Mouse (Mus musculus): ENCODE results near the gene Lamb3.
"Not testable (repeated sequence)": the region's sequence is repeated elsewhere in the genome, so short reads cannot be mapped to it uniquely, and the experiment has no call there.

Lamb3 gene

DNA sequence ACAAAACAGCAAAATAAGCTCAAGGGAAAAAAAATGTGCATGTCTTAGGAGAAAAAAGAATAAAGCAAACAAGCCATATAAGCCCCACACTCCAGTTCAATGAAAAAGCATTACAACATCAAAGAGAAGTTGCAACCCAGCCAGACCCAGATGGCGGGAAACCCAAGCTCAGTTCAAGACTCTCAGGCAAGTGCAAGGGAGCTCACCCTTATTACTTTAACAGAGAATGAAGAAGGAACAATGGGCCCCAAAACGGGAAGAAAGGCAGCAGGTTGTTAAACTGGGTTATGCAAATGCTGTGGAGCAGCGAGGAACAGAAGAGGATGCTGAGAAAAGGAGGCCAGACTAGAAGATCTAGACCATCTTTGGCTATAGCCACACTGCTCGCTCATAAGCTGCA lies 35.4 kb downstream of the Lamb3 start:
- DNase-seq (ENCODE audit: inconsistent age in 2 of 2, low spot score in 1 of 2): no peak

GRCm38 (mm10) chr1:193243571-193244193 lies 36.2 kb downstream of the Lamb3 start:
- DNase-seq (ENCODE audit: inconsistent age in 2 of 2, low spot score in 1 of 2): no peak

DNA sequence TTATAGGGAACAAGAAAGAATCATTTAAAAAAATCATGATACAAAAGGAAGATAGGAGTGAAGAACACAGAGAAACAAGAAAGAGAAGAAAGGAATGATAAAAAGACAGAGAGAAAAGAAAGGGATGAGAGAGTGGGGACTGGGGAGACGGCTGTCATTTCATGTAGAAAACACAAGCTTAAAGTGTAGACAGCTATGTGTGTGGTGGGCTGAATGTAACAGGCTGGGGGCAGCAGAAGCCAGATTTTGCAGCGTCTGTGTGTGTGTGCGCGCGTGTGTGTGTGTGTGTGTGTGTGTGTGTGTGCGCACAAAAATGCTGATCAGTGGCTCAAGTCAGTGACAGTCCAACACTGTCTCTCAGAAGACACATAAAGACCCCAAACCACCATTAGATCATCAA lies 36.7 kb downstream of the Lamb3 start:
- no peak for DNase-seq (ENCODE audit: inconsistent age in 2 of 2, low spot score in 1 of 2)

GRCm38 (mm10) chr1:193250026-193250425 lies 42.5 kb downstream of the Lamb3 start:
- DNase-seq (ENCODE audit: inconsistent age in 2 of 2, low spot score in 1 of 2): no peak

DNA sequence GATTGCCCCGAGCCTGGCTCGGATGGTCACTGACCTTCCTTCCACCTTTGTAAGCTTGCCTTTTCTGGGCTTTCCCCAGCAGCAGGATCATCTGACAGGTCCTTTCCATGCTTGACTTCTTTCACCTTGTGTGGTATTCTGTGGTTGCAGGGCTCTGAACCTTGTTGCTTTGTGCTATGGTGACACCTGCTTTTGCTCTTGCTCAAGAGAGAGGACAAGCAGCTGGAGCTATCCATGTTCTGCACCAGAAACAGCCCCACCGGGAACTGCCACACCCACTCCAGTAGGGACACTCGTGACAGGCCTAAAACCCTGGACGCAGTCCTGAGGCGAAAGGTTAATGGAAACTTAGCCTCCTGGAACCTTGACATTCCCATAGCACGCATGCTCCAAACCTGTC lies 43.9 kb downstream of the Lamb3 start:
- DNase-seq (ENCODE audit: inconsistent age in 2 of 2, low spot score in 1 of 2): peak in 1 of 2 experiments; percentile 37

DNA sequence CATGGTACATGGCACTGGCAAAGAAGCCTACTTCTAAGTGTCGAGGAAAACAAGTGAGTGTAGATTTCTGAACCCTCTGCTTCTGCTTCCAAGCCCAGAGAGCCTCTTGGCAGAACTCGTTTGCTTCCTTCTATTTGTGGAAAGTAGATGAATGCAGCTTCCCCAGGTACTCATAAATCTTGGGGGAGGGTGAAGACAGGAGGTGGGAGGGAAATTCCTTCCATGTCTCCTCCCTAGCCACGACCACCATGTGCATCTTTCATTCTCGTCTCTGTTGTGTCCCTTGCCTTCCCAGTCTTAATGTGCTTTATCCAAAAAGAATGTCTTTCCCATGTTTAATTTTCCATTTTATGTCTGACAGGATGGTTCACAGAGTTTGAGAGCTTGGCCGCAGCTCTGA lies 45.1 kb downstream of the Lamb3 start:
- no peak for DNase-seq (ENCODE audit: inconsistent age in 2 of 2, low spot score in 1 of 2)

GRCm38 (mm10) chr1:193253895-193254294 lies 46.4 kb downstream of the Lamb3 start:
- DNase-seq (ENCODE audit: inconsistent age in 2 of 2, low spot score in 1 of 2): not testable (repeated sequence)

DNA sequence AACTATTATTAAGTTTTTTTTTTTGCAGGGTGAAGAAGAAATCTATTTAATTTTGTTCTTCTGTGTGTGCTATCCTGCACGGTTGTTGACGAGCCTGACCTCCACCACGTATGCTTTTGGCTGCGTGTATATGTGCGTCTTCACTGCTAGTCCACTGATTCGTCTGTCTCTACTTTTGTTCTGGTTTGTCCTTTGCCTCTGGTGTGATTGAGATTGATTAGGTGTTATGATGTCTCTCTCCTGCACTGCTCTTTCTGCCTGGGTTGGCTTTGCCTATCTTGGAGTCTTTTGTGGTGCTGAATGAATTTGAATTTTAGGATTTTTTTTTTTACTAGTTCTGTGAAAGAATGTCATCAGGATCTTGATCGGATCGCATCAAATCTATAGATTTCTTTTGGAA lies 47.5 kb downstream of the Lamb3 start:
- DNase-seq (ENCODE audit: inconsistent age in 2 of 2, low spot score in 1 of 2): no peak

DNA sequence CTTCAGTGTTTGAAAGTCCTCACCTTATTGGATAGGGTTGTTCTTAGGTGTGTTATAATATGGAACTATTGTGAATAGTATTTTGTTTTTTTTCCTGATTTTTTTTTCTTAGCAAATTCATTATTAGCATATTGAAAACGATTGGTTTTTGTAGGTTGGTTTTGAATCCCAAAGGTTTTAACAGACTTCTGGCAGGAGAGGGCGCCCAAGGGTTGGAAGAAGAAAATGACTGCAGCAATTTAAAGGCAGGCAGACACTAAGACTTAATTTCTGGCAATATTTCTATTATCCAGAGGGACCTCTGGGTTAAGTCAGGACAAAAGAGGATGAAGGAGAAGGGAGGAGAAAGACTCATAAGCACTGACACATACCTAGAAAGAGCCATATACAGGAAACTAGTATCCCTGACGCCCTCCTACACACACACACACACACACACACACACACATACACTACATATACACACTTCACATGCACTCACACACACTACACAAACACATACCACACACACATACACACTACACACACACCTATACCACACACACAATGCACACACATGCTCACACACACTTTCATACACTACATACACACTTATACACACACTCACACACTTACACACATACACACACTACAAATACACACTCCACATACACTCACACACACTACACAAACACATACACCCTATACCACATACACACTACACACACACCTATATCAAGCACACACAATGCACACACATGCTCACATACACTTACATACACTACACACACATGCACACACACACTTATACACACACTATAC lies 48.2 kb downstream of the Lamb3 start:
- DNase-seq (ENCODE audit: inconsistent age in 2 of 2, low spot score in 1 of 2): peak; percentile 74 to 93

- no peak for DNase-seq (ENCODE audit: inconsistent age in 2 of 2, low spot score in 1 of 2)
Observed at GRCm38 (mm10) chr1:193256289-193256577, 48.7 kb downstream of the Lamb3 start.

- DNase-seq (ENCODE audit: inconsistent age in 2 of 2, low spot score in 1 of 2): peak; percentile 40 to 82
Observed at GRCm38 (mm10) chr1:193256621-193257098, 49.2 kb downstream of the Lamb3 start.

DNA sequence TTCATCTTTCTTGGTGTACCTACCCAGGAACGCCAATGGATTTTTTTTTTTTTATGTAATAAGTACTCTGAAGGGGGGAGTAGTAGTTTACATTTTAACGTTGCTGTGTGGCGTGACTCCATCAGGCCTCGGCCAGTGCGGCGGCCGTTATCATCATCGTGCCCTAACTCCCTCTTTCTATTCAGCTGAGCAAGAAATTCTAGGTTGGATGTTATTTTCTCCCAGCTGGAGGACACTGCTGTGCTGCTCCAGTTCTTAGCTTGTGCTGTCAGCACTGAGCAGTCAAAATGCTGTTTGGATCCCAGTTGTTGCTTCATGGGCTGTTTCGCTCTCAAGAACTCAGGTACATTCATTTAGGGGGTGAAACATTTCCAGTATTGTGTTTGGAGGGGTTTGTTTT lies 52.1 kb downstream of the Lamb3 start:
- no peak for DNase-seq (ENCODE audit: inconsistent age in 2 of 2, low spot score in 1 of 2)

- peak; percentile 27 to 65 for DNase-seq (ENCODE audit: inconsistent age in 2 of 2, low spot score in 1 of 2)
Observed at GRCm38 (mm10) chr1:193261897-193262548, 54.5 kb downstream of the Lamb3 start.

DNA sequence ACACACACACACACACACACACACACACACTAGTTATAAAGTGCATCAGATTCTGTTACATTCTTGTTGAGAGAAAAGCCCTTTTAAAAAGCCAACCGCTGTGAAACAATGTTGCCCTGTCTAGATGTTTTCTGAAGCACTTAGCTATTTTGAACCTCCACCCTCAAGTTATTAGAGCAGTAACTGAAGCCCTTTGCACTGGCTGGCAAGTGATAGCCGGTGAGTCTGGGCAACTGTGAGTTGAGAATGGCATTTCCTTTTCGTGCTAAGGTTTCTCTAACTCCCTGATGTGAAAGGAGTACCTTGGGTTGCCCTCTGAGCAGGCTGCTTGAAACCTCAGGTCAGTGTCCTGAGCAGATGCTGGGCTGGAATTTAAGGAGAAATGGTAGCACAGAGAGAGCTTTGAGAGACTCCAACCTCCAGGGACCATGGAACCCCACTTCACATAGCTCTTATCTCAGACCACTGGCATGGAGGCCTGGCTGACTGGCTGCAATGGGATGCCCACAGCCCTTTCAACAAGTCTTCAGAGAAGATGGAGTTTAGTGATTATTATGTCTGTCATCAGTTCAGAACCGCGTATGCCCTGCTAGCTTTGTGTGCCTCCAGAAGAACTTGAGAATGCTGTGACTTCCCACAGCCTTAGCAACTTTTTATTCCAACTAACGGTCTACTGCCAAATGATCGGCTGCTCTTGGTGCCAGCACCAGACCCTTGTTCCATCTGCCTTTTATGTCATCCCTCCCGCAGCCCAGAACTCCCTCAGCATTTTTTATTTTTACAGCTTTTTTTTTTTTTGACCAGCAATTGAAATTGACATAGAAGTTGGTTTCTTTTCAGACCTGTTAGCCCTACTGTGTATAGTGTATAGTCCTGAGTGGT lies 55.8 kb downstream of the Lamb3 start:
- no peak for DNase-seq (ENCODE audit: inconsistent age in 2 of 2, low spot score in 1 of 2)

DNA sequence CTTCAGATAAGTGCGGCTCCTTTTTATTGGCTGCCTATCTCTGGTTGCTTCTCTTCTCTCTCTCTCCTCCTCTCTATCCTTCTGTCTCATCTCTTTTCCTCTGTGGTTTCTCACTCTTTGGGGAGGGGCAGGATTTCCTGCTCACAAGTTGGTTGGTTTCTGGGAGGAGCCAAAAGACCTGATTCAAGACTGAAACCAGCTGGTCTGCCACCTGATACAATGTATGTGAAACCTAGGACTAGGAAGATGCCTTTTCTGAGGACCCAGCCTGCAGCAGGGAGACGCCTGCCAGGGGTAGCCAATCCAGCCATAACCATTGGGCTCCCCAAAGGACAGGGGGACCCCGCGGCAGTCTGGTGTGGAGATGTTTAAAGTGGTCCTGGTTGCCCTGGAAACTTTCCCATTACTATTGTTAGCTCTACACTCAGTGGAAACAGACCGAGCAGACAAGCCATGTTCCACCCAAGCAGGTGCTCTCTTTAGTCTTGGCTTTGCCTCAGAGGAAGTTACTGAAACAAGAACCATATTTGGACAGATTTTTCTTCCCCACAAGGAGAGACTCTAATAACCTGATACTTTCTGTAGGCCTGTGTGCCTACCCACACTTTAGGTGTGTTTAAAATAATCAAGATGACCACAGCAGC lies 56.6 kb downstream of the Lamb3 start, which contains the start of gene Hsd11b1:
Gene Hsd11b1, minus strand, starts transcription at position 121 of the 644 bp plus-strand sequence.
- DNase-seq (ENCODE audit: inconsistent age in 2 of 2, low spot score in 1 of 2): no peak

GRCm38 (mm10) chr1:193265734-193266133 lies 58.2 kb downstream of the Lamb3 start:
- no peak for DNase-seq (ENCODE audit: inconsistent age in 2 of 2, low spot score in 1 of 2)

DNA sequence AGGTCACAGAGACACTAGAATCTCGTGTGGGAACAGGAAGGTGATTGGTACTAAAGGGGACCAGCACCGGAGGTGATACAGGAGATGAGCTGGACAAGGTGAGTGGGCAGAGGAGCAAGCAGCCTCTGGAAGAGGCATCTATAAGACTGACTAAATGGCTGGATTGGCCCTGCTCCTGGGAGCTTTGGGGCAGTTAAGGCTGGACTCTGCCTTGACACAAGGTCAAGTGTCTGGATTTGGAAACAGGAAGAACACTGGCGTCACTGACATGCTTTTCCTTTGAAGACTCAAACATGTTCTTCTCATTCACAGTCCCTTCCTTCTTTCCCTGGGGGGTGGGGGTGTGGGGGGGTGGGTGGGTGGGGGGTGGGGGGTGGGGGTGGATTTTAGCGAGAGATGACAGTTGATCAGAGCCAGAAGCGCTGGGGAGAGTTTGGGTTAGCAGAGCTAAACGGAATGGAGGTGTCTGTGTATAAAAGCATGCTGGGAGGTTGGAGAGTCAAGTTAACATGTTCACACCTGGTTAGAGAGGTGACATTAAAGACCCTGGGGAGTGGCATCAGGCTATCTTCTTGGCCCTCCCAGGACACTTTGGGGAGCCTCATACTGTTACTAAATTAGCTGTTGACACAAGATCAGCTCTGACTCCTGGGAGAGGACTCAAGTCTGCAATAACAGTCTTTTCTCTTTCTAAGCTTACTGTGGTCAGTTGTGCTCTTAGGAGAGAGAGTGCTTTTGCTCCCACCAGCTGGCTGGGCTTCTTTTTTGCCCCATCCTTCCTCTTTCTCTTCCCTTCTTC lies 63.7 kb downstream of the Lamb3 start:
- DNase-seq (ENCODE audit: inconsistent age in 2 of 2, low spot score in 1 of 2): peak; percentile 34 to 75

DNA sequence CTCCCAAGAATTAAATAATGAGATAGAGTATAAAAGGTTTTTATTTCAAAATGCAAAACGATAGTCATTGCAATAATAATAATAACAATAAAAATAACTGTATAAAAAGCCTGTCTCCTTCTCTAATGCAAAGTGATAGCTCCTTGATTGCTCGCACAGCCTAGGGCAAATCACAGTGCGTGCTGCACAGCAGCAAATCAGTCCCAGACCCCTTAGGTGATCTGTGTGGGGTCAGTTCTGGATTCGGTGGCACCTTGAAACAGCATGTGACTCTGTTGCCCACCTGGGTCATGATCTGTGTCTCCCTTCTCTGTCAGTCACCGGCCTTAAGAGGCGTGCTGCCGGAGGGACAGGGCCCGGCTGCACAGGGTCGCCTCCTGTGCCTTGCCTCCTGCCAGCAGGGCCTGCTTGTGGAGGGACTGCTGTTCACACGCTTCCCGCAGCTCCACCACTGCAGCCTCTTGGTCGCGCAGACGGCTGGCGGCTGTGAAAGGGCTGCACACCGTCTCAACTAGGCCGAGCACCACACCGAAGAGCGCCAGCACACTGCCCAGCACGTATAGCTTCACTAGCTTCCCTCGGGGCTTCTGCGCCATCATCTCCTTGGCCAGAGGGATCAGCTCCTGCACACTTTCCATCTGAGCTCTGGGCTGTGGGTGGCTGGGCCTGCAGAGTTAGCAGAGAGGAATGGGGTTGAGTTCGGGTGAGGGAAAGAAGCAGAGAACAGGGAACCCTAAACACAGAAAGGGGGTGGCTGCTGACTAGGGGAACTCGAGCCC lies 64.8 kb downstream of the Lamb3 start:
- DNase-seq (ENCODE audit: inconsistent age in 2 of 2, low spot score in 1 of 2): peak in 1 of 2 experiments; percentile 69

Data from adrenal gland, adult (tissue).